Mouse (Mus musculus): ENCODE data around the gene Olfr1225.
"Not testable (repeated sequence)": the region's sequence is repeated elsewhere in the genome, so short reads cannot be mapped to it uniquely, and the experiment has no call there.

Olfr1225 gene

GRCm38 (mm10) chr2:89174569-89174968 is at the start of gene Olfr1225:
Gene Olfr1225 (minus strand): TSS chr2:89174669.
- DNase-seq = no peak

GRCm38 (mm10) chr2:89199948-89200347 is 25.5 kb upstream of the Olfr1225 start, which contains the start of gene Olfr1226:
Gene Olfr1226 (minus strand): TSS chr2:89200048.
- no peak for DNase-seq

- no peak for DNase-seq
These were observed 22.0 kb upstream of the Olfr1225 start for GRCm38 (mm10) chr2:89196325-89196982.

- not testable (repeated sequence) for DNase-seq
These were observed 9.8 kb downstream of the Olfr1225 start for GRCm38 (mm10) chr2:89164711-89165110.

- DNase-seq = not testable (repeated sequence)
These were observed 10.5 kb downstream of the Olfr1225 start, which contains the start of gene Olfr1224-ps1 for GRCm38 (mm10) chr2:89163991-89164390. Gene Olfr1224-ps1 (minus strand): TSS chr2:89164091.

- DNase-seq = no peak
These were observed 23.0 kb downstream of the Olfr1225 start, which contains the start of gene Olfr1223 for GRCm38 (mm10) chr2:89151460-89151859. Gene Olfr1223 (minus strand): TSS chr2:89151560.

GRCm38 (mm10) chr2:89132954-89133353 is 41.5 kb downstream of the Olfr1225 start, which contains the start of gene Olfr1222:
Gene Olfr1222 (minus strand): TSS chr2:89133054.
- no peak for DNase-seq
